9 mouse cellular contexts compared by ENCODE assay signal in genomic region chr4:86020372-86021090, GRCm38 (mm10).
DNase-seq lines count a peak whose midpoint lies in the region; ATAC-seq lines count a peak whose summit lies in the region.
"Had no signal": no experiment of that assay in that cellular context is flagged by ENCODE, and none has a peak within 500 bp of the region (broad histone marks: within the 10 kb centered on the region; RNA-seq: fewer than 3 reads in every experiment).

No protein-coding gene starts in this region.

- no peaks in the 10 kb centered on the region for H3K9me3 ChIP-seq in megakaryocyte, embryonic 14.5 days
- no peaks in the 10 kb centered on the region for H3K9me3 ChIP-seq in limb, embryonic 13.5 days
- H3K9me3 ChIP-seq: heart, embryonic 13.5 days had no signal

- no peaks in the 10 kb centered on the region for H3K27me3 ChIP-seq in megakaryocyte, embryonic 14.5 days (replicated peaks)
- H3K27me3 ChIP-seq in limb, embryonic 13.5 days: no peaks in the 10 kb centered on the region
- H3K27me3 ChIP-seq: heart, embryonic 13.5 days had no signal

- H3K27ac ChIP-seq in limb, embryonic 13.5 days: peak overlapping the region; percentile 44; the same call in 1 of the 2 replicates
- H3K27ac ChIP-seq: heart, embryonic 13.5 days had no signal

- H3K36me3 ChIP-seq in megakaryocyte, embryonic 14.5 days (replicated peaks; ENCODE audit: low read length): no peaks in the 10 kb centered on the region
- no peaks in the 10 kb centered on the region for H3K36me3 ChIP-seq in limb, embryonic 13.5 days
- H3K36me3 ChIP-seq: heart, embryonic 13.5 days had no signal

- peak overlapping the region; percentile 11; the same call in 1 of the 2 replicates for H3K4me2 ChIP-seq in limb, embryonic 13.5 days (replicated peaks)
- H3K4me2 ChIP-seq: heart, embryonic 13.5 days had no signal

- H3K4me1 ChIP-seq in megakaryocyte, embryonic 14.5 days: peaks cover 14% of the 10 kb centered on the region
- H3K4me1 ChIP-seq in limb, embryonic 13.5 days: peaks cover 33% of the 10 kb centered on the region

- 37% methylated on average over 10 of the region's 10 CpGs for WGBS in limb, embryonic 13.5 days

- no peak for ATAC-seq in megakaryocyte, adult 5-6 weeks (ENCODE audit: poor library complexity, severe bottlenecking)
- ATAC-seq in limb, embryonic 13.5 days (ENCODE audit: low FRiP score, low read depth): peak; percentile 80
- no peak for ATAC-seq in cerebellum, adult (ENCODE audit: insufficient number of reproducible peaks, low FRiP score, low TSS enrichment)

- peak; percentile 13 for DNase-seq in adrenal gland, postnatal 10 days
- no peak for DNase-seq in adrenal gland, adult 8-10 months
- DNase-seq in retina, postnatal 1 day: peak; percentile 70
- DNase-seq in gastrocnemius, postnatal 36 days: no peak

- intact Hi-C loops in gastrocnemius, postnatal 36 days (cut with DNase I): no loop called here

- H3K9ac ChIP-seq in limb, embryonic 13.5 days: no peak overlapping the region
- H3K9ac ChIP-seq: heart, embryonic 13.5 days had no signal

- peak overlapping the region; percentile 50 for H3K4me3 ChIP-seq in megakaryocyte, embryonic 14.5 days (replicated peaks)
- no peak overlapping the region for H3K4me3 ChIP-seq in limb, embryonic 13.5 days
- H3K4me3 ChIP-seq: heart, embryonic 13.5 days had no signal

Comparison
In these comparisons a context has a peak if more than half of its experiments do, and no peak if none do; other contexts are left out.
1. DNase-seq: peak in adrenal gland, postnatal 10 days (single experiment) and retina, postnatal 1 day (single experiment); none in adrenal gland, adult 8-10 months (single experiment) and gastrocnemius, postnatal 36 days (0 of 2).